Mouse (Mus musculus): ENCODE data around the gene Shroom3.

DNA sequence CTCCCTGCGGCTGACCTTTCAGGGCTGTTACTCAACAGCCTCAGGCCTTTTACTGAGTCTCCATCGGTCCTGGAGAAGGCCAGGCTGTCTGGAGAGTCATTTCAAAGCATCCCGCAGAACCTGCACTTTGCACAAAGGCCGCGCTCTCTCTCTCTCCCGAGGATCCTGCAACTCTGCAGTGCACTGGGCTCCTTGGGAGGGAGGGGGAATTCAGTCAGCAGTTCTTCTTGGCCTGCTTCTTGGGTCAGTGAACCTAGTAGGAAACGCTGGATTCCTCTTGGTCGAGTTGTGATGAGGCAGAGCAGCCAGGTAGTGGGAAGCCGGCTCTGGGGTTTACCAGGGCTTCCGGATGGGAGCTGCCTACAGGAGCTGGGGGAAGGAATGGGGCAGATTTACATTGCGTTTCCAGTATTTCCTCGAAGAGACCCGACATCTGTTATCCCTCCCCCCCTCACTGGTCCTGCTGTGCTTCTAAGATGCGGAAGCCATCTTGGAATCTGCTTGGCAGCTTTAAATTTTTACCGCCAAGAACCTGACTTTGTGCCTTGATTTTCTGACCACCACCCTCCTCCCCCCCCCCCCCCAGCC is 305.6 kb downstream of the Shroom3 start:
- TF ChIP-seq CTCF (IDR thresholded peaks at IDR 0.05; ENCODE audit: borderline replicate concordance, insufficient read depth, low read depth, low read length), result no peak
- TF ChIP-seq POLR2A (IDR thresholded peaks at IDR 0.05; ENCODE audit: borderline replicate concordance, insufficient read depth, low read length), result no peak

Data from cerebellum, adult 2 months (tissue).